23 mouse cellular contexts compared by ENCODE assay signal in genomic region chr6:86696213-86696612, GRCm38 (mm10). TPM values are rescaled to one million over a fixed set of nuclear protein-coding genes. Genes with fewer than 3 reads are reported as not detected.
DNase-seq lines count a peak whose midpoint lies in the region; TF ChIP-seq lines count a peak whose summit lies in the region.
"Had no signal": no experiment of that assay in that cellular context is flagged by ENCODE, and none has a peak within 500 bp of the region (broad histone marks: within the 10 kb centered on the region; RNA-seq: fewer than 3 reads in every experiment).

No protein-coding gene starts in this region.

- H3K4me3 ChIP-seq in cerebellum, adult 2 months (replicated peaks; ENCODE audit: insufficient read depth, low read depth, low read length), result no peak overlapping the region
- no peak overlapping the region for H3K4me3 ChIP-seq in kidney, adult 2 months (ENCODE audit: insufficient read depth, low read depth, low read length)
- H3K4me3 ChIP-seq: embryonic facial prominence, embryonic 13.5 days; erythroblast, embryonic 14.5 days; forebrain, embryonic 12.5 days; left cerebral cortex, adult 2 months; limb, embryonic 12.5 days; liver, embryonic 15.5 days; midbrain, embryonic 10.5 days; midbrain, embryonic 15.5 days; neural tube, embryonic 15.5 days had no signal

- no peaks in the 10 kb centered on the region for H3K27me3 ChIP-seq in cerebellum, adult 2 months (ENCODE audit: control insufficient read depth, insufficient read depth, low read length)
- no peaks in the 10 kb centered on the region for H3K27me3 ChIP-seq in kidney, adult 2 months (replicated peaks; ENCODE audit: control insufficient read depth, insufficient read depth, low read length)
- H3K27me3 ChIP-seq: CH12.LX; embryonic facial prominence, embryonic 13.5 days; forebrain, embryonic 12.5 days; limb, embryonic 12.5 days; liver, embryonic 15.5 days; midbrain, embryonic 15.5 days; neural tube, embryonic 15.5 days had no signal

- TF ChIP-seq CTCF in cerebellum, adult 2 months (IDR thresholded peaks at IDR 0.05; ENCODE audit: borderline replicate concordance, insufficient read depth, low read depth, low read length), result no peak
- TF ChIP-seq CTCF in kidney, adult 2 months (conservative IDR thresholded peaks at IDR 0.05; ENCODE audit: insufficient read depth, insufficient read length, low read depth, low read length), result no peak

- peaks cover 4% of the 10 kb centered on the region; the same call in 1 of the 2 replicates for H3K36me3 ChIP-seq in kidney, adult 2 months (ENCODE audit: control insufficient read depth, insufficient read depth, low read length)

- WGBS in cerebellum, adult 2 months, result 23% methylated on average over 10 of the region's 10 CpGs
- WGBS in kidney, adult 2 months, result 83% methylated on average over 10 of the region's 10 CpGs

- no peak for TF ChIP-seq POLR2A in cerebellum, adult 2 months (IDR thresholded peaks at IDR 0.05; ENCODE audit: borderline replicate concordance, insufficient read depth, low read length)
- TF ChIP-seq POLR2A in kidney, adult 2 months (IDR thresholded peaks at IDR 0.05; ENCODE audit: low read depth, low read length), result no peak

- peak overlapping the region; percentile 18 for H3K27ac ChIP-seq in cerebellum, adult 2 months (ENCODE audit: insufficient read depth, low read length)
- no peak overlapping the region for H3K27ac ChIP-seq in kidney, adult 2 months (ENCODE audit: insufficient read depth, low read depth, low read length)
- H3K27ac ChIP-seq: embryonic facial prominence, embryonic 13.5 days; forebrain, embryonic 12.5 days; hindbrain, embryonic 14.5 days; left cerebral cortex, adult 2 months; limb, embryonic 12.5 days; liver, embryonic 15.5 days; midbrain, embryonic 10.5 days; midbrain, embryonic 15.5 days; neural tube, embryonic 15.5 days had no signal

- H3K4me1 ChIP-seq in cerebellum, adult 2 months (ENCODE audit: control insufficient read depth, insufficient read depth, low read length), result peaks cover 20% of the 10 kb centered on the region
- no peaks in the 10 kb centered on the region for H3K4me1 ChIP-seq in kidney, adult 2 months (ENCODE audit: control insufficient read depth, insufficient read depth, low read length)
- H3K4me1 ChIP-seq: embryonic facial prominence, embryonic 13.5 days; forebrain, embryonic 12.5 days; limb, embryonic 12.5 days; midbrain, embryonic 10.5 days; midbrain, embryonic 15.5 days; neural tube, embryonic 15.5 days had no signal

- DNase-seq in retina, postnatal 1 day, result peak; percentile 6
- no peak for DNase-seq in retina, embryonic 14.5 days (ENCODE audit: low spot score)
- DNase-seq in cerebellum, adult 2 months, result peak; percentile 57 to 70
- peak; percentile 43 to 48 for DNase-seq in cerebellum, postnatal 14 days
- DNase-seq in thymus, adult 18-20 months, result no peak
- no peak for DNase-seq in kidney, adult 2 months
- DNase-seq: adrenal gland, adult 2 months; gastrocnemius, postnatal 10 days; heart, postnatal 4 days; kidney, postnatal 25 days; lung, embryonic 14.5 days; thymus, postnatal 4 days had no signal

RNA-seq across cellular contexts. Expression of gene Snrnp27, which starts 11.9 kb away (rescaled TPM):
- 59.8 and 62.5 TPM in 2 replicates for polyA plus RNA-seq in cerebellum, adult 2 months (2012; rRNA removed)
- polyA plus RNA-seq in kidney, adult 2 months (2012; rRNA removed), result 14.6 and 21.0 TPM in 2 replicates

RNA-seq across cellular contexts. Expression of gene Mxd1, which starts 27.3 kb away (rescaled TPM):
- 21.1 and 21.9 TPM in 2 replicates for polyA plus RNA-seq in cerebellum, adult 2 months (2012; rRNA removed)
- polyA plus RNA-seq in kidney, adult 2 months (2012; rRNA removed), result 8.7 and 9.9 TPM in 2 replicates

RNA-seq across cellular contexts. Expression of gene Gmcl1, which starts 37.0 kb away (rescaled TPM):
- 30.3 and 31.0 TPM in 2 replicates for polyA plus RNA-seq in cerebellum, adult 2 months (2012; rRNA removed)
- polyA plus RNA-seq in kidney, adult 2 months (2012; rRNA removed), result 9.1 and 10.0 TPM in 2 replicates

Comparison
In these comparisons a context has a peak if more than half of its experiments do, and no peak if none do; other contexts are left out.
1. DNase-seq: peak in retina, postnatal 1 day (single experiment), cerebellum, adult 2 months (2 of 2) and cerebellum, postnatal 14 days (2 of 2); none in retina, embryonic 14.5 days (single experiment), thymus, adult 18-20 months (0 of 2) and kidney, adult 2 months (single experiment).